Mouse (Mus musculus): Measurements from ENCODE around the gene Get4. TPM values are rescaled to one million over a fixed set of nuclear protein-coding genes. Genes with fewer than 3 reads are reported as not detected.
A peak's percentile ranks its signal among the peaks of the same experiment; 100 is the strongest.

Gene Get4
- total RNA-seq (2021) = 62.4 and 73.8 TPM in 2 replicates
- long read RNA-seq, experiment 1, transcript Get4-201 (9 exons, 2,107 nt) = major isoform, 153 of 214 reads
- long read RNA-seq, experiment 1, transcript Get4-202 (9 exons, 1,180 nt) = minor isoform, 9 of 214 reads
- long read RNA-seq, experiment 1, partial matches to known transcripts = 5 of 214 reads
- long read RNA-seq, experiment 1, other reads (novel, unspliced or antisense) = 44 of 214 reads
- long read RNA-seq, experiment 2, transcript Get4-201 (9 exons, 2,107 nt) = major isoform, 86 of 119 reads
- long read RNA-seq, experiment 2, partial matches to known transcripts = 13 of 119 reads
- long read RNA-seq, experiment 2, other reads (novel, unspliced or antisense) = 18 of 119 reads

DNA sequence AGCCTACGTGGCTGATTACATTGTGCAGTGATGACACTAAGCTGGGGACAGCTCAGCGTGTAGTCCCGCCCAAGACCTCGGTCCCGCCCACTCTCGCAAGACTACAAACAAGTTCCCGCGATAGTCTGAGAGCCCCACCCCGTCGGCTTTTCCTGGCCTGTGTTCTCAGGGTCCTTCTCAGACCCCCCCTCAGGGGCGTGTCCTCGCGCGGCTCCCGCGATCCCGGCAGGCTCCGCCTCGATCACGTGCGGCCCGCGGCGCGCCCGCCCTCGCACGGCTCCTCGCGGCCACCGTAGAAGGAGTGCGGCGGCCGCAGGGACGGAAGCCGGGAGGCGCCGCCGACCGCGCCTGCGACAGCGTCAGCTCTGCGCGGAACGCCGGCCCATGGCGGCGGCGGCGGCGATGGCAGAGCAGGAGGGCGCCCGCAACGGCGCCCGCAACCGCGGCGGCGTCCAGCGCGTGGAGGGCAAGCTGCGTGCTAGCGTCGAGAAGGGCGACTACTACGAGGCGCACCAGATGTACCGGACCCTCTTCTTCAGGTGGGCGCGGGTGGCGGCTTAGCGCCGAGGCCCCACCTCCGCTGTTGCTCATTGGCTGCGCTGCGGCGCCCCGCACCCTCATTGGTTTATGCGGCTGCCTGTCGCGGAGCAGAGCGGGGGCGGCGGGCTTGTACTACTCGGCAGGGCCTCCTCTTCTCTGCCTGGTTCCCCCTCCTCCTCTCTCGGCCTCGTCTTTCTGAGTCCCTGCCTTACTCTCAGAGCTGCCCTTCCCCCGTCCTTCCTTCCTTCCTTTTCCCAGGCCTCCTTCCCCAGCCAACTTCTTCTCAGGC, at the start of gene Get4:
Gene Get4, plus strand, starts transcription at position 244 of the 829 bp plus-strand sequence.
- peak; percentile 100 for DNase-seq

DNA sequence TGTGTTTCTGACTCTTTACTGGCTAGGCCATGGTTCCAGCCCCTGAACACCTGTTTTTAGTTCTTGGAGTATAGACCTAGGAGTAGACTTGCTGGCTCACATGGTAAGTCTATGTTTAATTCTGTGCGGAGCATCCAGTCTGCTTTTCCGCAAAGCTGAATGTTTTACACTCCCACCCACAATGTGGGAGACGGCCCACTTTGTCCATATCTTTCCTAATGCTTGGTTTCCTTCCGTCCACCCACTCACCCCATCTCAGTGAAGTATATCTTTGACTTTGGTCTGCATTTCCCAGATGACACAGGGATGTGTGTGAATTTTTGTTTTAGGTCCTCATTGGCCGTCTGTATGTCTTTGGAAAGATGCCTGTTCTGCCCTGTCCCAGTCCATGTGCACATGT, 48.8 kb upstream of the Get4 start:
- no peak for DNase-seq

DNA sequence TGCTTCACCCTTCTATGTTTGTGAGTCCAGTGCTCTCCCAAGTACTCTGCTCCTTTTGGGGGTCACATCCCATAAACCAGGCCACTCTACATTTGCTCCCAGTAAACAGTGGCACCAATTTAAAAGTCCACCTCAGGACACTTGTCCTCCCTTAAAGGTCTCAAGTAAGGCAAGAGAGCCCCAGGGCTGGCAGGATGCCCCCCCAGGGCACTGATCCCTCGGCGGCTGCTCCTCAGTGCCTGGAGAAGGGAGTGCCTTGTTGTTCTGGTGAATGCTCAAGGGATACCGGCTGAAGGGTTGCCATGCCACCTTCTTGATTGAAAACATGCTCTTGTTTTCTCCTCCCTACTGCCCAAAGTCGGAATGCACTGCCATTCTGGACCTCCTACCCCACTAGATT, 46.0 kb upstream of the Get4 start:
- DNase-seq = peak; percentile 25

DNA sequence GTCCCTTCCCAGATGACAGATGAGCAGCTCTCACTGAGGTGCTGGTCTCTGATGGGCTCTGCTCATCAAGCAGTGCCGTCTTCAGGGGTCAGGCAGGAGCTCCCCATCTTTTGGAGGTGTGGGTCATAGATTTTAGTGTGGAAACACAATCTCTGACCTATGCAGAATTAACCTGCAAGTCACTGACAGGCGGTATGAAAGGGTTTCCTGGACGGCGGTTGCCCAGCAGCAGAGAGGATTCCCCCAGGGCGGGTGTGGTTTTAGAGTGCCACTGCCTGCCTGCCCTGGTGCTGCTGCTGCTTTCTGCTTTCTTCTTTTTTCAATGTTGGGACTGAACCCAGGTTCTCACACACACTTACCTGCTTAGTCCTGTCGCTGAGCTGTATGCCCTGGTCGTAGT, 45.6 kb upstream of the Get4 start:
- DNase-seq = peak; percentile 29

DNA sequence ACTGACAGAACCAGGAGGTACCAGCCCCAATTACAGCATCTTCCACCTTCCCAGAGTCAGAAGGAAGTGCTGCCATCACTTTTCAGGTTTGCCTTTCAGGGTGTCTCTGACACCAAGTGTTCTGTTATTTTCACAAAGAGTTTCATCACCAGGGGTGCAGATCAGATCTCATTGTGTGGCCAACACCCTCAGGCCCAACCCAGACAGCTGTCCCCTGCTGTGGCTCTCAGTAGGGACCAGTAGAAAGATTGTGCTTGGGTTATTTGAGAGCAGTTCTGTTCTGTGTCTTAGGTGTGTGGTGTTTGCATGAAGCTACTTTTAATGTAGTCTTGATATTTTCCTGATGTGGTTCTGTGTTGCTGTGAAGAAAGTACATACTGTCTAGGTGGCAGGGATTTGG, 43.9 kb upstream of the Get4 start:
- DNase-seq = no peak

DNA sequence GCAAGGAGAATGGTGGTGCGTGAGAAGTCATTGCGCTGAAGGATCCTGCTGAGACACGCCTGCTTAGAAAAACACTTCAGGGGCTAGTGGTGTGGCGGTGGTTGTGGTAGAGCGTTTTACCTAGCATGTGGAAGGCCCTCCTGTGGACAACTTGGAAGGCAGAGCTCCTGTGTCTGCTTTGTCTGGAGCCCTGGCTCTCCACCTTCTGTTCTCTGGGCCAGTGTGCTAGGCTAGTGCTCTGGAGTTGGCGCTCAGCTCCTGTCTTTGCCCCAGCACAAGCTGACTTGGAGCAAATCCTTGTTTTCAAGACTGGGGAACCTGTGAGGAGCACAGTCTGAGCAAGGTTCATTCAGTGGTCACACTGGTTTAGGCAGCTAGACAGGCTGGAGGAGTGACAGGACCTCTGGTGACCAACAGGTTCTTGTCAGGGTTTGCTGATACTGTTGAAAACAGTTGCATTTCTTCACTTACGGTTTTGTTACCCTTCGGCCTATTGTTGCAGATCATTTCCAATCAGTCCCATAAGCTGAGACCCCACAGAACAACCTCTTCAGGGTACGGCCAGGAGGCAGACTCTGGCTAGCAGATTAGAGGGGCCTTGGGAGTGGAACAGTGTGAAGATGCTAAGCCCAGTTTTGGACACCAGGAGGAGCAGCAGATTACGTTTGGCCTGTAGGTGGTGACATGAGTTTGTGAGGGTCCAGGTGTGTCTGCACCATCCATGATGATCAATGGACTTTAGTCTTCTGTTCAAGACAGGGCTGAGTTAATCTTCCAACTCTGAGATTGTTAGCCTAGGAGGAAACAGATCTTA, 43.0 kb upstream of the Get4 start:
- DNase-seq = no peak

DNA sequence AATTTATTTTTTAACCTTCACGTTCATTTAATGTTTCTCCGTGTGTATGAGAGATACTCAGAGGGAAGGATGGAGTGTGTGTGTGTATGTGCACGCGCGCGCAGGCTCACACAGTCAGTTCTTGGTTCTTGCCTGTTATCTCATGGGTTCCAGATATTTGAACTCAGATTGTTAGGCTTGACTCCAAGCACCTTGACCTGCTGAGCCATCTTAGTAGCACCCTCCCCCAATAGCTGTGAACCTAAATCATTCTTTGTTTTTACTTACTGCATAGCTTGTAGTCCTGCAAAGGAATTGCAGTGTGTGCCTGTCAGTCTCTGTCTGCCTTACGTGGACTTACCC, 42.5 kb upstream of the Get4 start:
- no peak for DNase-seq

DNA sequence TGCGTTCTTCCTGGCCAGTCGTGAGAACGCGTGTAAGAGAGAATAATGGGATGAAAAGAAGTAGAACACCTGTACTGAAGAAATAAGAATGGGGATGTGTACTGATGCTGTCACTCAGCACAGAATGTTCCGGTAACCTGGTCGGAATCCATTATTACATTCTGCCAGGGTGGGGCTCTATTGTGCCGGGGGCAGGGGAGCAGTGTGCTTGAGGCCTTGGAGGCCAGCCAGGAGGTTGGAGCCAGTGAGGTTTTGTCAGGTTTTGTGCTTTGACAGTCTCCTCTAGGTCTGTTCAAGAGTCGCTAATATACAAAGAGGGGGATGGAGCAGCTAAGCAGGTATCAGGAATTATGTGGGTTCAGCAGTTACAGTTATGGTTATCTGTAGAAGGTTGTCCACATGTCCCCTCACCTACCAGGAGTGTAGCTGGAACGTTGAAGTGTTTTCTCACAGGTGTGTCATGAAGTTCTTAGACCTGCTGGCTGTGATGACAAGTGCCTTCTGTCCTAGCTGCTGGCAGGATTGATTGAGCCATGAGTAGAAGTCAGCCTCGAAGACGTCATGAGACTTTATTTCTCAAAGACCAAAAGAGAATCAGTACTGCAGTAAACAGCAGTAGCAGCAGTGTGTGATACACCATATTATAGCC, 40.3 kb upstream of the Get4 start:
- no peak for DNase-seq

DNA sequence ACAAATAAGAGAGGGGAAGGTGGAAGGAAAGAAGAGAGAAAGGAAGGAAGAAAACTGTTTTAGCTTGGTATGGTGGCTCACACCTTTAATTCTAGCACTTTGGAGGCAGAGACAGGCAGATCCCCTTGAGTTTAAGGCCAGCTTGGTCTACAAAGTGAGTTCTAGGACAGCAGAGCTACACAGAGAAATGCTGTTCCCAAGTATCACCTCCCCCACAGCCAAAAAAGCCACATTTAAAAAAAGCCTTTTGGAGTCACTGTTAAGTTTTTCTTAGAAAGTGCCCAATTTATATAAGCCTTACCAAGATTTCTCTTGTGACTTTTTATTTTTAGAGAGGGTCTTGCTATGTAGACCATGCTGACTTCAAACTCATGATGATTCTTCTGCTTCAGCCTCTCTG, 37.8 kb upstream of the Get4 start:
- DNase-seq = no peak

DNA sequence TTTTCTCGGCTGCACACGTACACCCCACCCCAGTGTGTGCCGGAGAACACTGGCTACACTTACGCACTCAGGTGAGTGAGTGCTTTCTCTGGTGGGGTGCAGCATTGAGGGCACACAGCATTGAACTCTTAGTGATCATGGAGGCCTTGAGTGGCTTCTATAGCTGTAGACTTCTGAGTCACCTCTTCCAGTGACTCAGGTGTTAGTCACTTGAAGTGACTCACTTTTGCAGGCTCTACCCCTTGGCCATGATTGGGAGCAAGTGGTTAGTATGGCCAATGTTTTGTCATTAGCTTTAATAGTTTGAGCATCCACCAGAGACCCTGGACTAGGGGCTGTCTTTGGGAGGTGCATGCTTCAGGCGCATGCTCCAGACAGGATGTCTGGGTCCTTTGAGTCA, 36.9 kb upstream of the Get4 start:
- DNase-seq = peak; percentile 49

DNA sequence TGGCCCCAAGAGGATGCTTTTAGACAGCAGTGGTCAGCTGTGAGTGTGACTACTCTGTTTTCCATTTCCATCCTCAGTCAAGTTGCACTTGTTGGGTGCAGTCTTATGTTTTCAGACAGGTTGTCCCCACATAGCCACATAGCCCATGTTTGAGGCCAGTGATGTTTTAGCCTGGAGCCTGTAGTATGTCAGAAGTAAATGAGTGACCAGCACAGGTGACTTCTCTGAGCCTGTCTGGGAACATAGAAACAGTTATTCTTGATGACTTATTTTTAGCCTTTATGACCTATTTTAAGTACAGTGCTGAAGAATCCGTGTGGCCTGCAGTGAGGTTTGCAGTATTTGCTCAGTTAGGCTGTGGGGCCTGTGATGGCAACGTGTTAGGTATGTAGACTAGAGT, 36.0 kb upstream of the Get4 start:
- no peak for DNase-seq

DNA sequence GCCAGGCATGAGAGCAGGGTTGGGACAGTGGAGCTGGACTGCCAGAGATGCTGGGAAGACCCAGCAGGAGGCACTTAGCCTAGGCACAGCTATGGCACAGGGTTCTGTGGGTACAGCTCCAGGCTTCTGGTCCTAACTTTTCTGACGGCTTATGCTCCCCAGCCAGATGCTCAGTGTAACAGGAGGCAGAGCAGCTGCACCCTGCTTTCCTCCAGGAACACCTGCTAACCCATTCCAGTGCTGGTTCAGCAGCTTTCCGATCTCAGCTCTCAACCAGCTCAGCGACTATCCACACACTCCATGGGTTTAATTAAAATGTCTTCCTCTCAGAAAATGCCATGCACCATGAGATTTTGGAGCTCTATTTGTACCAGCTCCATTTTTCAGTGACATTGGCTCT, 35.4 kb upstream of the Get4 start:
- DNase-seq = no peak

DNA sequence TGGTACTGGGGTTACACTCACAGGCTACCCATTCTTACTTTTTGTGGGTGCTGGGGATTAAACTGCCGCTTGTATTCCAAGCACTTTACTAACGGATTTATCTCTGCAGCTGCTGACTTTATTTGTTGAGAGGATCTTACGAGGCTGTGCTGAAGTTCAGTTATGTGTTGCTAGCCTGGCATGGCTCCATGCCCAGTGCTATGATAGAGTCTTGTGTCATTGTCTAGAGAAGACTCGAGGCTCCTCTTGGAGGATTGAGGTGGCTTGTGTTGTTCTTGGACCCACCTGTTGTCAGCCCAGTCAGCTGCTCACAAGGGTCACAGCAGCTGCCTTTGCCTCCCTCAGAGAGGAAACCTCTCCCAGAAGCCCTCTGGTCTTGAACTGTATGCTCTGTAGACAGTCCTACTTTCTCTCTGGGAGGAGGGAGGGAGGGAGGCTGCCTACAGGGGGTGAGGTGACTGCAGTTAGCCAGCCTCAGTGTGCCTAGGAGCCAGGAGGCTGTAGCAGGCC, 32.1 kb upstream of the Get4 start:
- DNase-seq = no peak

DNA sequence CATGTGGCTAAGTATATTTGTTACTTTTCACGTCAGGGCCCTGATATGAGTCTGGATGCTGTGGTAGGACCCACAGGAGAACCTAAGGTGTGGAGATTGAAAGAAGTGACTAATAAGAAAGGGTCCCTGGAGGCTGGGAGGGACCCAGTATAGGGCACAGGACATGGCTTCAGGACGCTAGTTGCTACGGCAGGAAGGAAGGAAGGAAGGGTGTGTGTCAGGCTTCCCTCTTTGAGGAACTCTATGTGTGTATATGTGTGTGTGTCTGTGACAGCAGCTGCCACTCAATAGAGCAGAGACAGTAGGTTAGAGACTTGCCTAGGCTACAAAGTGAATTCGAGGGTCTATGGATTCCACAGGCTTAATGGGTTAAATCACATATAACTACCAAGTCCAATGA, 31.5 kb upstream of the Get4 start:
- no peak for DNase-seq

DNA sequence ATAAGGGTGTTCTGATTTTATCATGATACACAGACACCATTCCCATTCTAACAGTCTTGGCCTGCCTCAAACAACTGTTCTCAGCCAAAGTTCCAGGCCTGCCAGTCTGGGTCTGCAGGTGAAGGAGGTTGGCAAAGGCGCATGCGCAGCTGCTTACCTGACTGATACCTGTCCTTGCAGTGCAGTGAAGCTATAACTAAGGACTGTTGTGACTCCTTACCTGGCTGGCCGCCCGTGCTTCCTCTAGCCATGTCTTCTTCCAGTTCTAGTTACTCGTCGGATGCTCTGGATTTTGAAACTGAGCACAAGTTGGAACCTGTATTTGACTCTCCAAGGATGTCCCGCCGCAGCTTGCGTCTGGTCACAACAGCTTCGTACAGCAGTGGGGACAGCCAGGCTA, 28.8 kb upstream of the Get4 start:
- DNase-seq = no peak

DNA sequence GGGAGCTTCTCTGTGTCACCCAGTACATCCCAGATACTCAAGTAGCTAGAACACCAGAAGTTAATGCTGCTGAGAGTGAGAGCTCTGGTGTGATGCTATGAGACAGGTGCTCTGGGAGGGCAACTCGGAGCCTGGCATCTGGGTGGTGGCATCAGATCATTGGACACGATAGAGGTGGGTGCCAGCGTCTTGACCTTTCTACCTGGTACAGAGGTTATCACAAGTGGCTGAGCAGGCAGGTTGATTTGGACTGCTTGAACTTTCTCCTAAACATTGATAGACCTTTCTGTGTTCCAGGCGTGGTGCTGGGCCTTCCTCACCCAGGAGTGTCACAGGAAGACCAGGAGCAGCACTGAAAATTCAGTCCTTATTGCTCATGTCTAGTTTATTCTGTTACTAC, 24.9 kb upstream of the Get4 start:
- DNase-seq = no peak

DNA sequence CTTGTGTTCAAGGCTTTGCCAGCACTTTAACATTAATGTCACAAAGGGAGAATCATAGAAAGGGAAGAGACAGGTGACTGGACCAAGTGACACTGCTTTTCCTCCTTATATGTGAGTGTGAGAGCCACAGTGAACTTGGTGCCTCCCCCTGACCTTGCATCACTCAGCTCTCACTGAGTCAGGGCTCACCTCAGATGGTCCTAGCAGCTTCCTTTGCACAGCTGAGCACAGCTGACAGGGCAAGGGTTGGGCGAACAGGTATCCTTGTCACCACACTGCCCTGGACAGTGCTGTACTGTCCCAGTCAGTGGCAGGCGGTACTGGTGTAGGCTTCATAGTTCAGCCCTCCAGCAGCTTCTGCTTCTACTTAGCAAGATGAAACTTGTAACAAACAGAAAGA, 24.5 kb upstream of the Get4 start:
- DNase-seq = no peak

DNA sequence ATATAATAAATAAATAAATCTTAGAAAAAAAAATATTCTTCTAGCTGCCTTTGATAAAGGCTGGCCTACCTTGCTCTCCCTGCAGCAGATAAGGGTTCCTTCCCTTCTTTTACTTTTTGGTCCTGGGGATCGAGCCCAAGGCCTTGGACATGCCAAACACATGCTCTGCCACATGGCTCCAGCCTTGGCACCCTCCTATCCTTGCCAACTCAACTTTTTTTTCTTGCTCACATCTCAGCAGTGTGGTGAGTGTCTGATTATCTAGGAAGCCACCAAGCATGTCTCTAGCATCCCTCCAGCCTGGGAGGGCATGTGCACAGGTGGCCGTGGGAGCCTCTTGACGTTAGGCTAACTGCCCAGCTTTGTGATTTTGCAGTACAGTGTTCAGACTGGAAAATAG, 23.8 kb upstream of the Get4 start:
- peak; percentile 12 for DNase-seq

DNA sequence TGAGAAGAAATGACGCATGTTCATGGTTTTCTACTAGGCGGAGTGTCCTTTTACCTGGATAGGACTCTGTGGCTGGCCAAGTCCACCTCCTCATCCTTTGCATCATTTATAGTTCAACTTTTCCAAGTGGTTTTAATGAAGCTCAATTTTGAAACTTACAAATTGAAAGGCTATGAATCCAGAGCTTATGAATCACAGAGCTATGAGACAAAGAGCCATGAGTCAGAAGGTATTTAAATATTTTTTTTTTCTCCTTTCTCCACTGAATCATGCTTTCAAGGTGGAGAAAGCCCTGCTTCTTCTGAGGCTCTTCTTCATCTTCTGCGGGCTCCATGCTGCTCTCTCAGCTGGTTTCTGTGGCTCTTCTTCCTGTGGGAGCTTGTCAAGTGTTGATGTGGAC, 22.4 kb upstream of the Get4 start:
- DNase-seq = no peak

DNA sequence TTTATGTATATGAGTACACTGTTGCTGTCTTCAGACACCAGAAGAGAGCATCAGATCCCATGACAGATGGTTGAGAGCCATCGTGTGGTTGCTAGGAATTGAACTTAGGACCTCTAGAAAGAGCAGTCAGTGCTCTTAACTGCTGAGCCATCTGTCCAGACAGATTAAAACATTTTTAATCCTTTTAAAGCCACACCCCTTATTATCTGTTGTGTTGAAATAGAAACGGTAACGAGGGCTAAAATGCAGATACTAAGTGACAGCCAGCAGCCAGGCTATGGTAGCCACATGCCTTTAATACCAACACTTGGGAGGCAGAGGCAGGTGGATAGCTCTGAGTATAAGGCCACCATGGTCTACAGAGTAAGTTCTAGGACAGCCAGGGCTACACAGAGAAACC, 20.0 kb upstream of the Get4 start:
- no peak for DNase-seq

DNA sequence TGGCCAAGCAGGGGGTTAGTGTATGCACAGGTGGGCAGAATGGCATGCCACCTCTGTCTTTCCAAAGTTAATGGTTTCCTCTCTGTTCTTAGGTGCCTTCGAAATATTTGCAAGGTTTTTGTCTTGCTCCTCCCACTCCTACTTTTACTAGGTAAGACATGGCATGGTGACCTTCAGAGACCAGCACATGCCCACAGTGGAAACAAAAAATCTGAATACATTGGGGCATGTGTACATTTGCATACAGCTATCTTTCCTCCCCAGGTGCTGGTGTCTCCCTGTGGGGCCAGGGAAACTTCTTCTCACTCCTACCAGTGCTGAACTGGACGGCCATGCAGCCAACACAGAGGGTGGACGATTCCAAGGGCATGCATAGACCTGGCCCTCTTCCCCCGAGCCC, 17.7 kb upstream of the Get4 start:
- DNase-seq = no peak

DNA sequence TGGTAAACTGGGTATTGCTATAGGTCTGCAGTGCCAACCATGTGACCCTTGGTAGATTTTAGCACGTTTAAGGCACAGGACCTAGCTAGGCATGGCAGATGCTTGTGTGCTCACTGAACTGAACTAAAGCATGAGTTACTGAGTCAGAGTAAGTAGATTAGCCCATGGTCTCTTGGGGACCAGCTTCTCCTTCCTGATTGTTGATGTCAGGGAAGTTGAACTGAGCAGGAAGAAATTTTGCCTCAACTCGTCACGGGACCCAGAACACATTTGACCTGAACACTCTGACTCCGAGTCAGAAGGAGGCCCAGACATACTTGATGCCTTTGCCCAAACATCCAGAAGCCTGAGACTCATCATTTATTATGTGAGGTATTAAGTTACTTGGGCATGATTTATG, 14.7 kb upstream of the Get4 start:
- no peak for DNase-seq
